Mouse (Mus musculus): ENCODE results near the gene Syce1l. TPM values are rescaled to one million over a fixed set of nuclear protein-coding genes. Genes with fewer than 3 reads are reported as not detected.

Gene Syce1l
- not detected in 2 replicates for polyA plus RNA-seq (2015; fragmentation: Nextera tagmentation; extraction: Ambion mirVana)

GRCm38 (mm10) chr8:113642926-113643325, at the start of gene Syce1l:
Gene Syce1l (plus strand): TSS chr8:113643213.
- WGBS = 93% methylated on average over 16 of the region's 16 CpGs
- 0 out of 2 replicates have a peak, but pooled peaks cover 2% of the 10 kb centered on the region for H3K4me1 ChIP-seq (ENCODE audit: control insufficient read depth, insufficient read depth, low read length)
- no peak within 1 kb of the TSS for H3K4me2 ChIP-seq (ENCODE audit: low read depth, low read length)
- no peak within 1 kb of the TSS for H3K9ac ChIP-seq (ENCODE audit: low read length)
- no peak within 1 kb of the TSS for H3K27ac ChIP-seq (ENCODE audit: low read length)
- ATAC-seq (replicated peaks; ENCODE audit: extremely low read depth, insufficient read depth, low FRiP score) = no peak
- no peaks in the 10 kb centered on the region for H3K27me3 ChIP-seq (ENCODE audit: control insufficient read depth, insufficient read depth, low read length)
- H3K9me3 ChIP-seq (replicated peaks; ENCODE audit: control insufficient read depth, low read length) = no peaks in the 10 kb centered on the region
- peaks cover 28% of the 10 kb centered on the region for H3K36me3 ChIP-seq (ENCODE audit: control insufficient read depth, insufficient read depth)
- H3K4me3 ChIP-seq (ENCODE audit: low read length) = no peak within 1 kb of the TSS

DNA sequence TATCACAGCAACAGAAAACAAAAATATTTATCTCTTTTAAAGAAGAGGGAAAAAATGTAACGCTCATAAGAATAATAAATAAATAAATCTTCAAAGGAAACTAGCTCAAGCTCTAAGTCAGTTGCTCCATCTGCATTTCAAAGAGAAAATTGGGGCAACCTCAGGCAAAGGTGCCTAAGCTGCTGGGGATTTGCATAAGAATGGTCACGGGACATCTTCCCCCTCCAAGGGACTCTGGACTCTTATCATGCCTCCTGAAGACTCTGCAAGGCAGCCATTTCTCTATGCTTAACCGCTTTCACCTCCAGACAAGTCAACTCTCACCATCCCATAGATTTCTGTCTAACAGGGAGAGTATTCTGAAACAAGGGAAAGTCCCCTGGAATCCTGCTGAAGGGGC, 44.6 kb upstream of the Syce1l start:
- 38% methylated on average over 3 of the region's 3 CpGs for WGBS
- Histone ChIP-seq H3K27me3 (ENCODE audit: control insufficient read depth, insufficient read depth, low read length) (no peaks in the 10 kb centered on the region), H3K27ac (ENCODE audit: low read length) (no peak overlapping the region), H3K9ac (ENCODE audit: low read length) (no peak overlapping the region), H3K36me3 (ENCODE audit: control insufficient read depth, insufficient read depth) (no peaks in the 10 kb centered on the region), H3K4me2 (ENCODE audit: low read depth, low read length) (no peak overlapping the region), H3K9me3 (replicated peaks; ENCODE audit: control insufficient read depth, low read length) (no peaks in the 10 kb centered on the region), H3K4me3 (ENCODE audit: low read length) (no peak overlapping the region), H3K4me1 (ENCODE audit: control insufficient read depth, insufficient read depth, low read length) (no peaks in the 10 kb centered on the region)
- no peak for ATAC-seq (replicated peaks; ENCODE audit: extremely low read depth, insufficient read depth, low FRiP score)

- H3K27ac ChIP-seq (ENCODE audit: low read length) = no peak overlapping the region
- H3K36me3 ChIP-seq (ENCODE audit: control insufficient read depth, insufficient read depth) = no peaks in the 10 kb centered on the region
- 4% methylated on average over 3 of the region's 3 CpGs for WGBS
- no peaks in the 10 kb centered on the region for H3K27me3 ChIP-seq (ENCODE audit: control insufficient read depth, insufficient read depth, low read length)
- H3K4me1 ChIP-seq (ENCODE audit: control insufficient read depth, insufficient read depth, low read length) = peaks cover 13% of the 10 kb centered on the region
- ATAC-seq (replicated peaks; ENCODE audit: extremely low read depth, insufficient read depth, low FRiP score) = no peak
- no peaks in the 10 kb centered on the region for H3K9me3 ChIP-seq (replicated peaks; ENCODE audit: control insufficient read depth, low read length)
- no peak overlapping the region for H3K4me2 ChIP-seq (ENCODE audit: low read depth, low read length)
- no peak overlapping the region for H3K9ac ChIP-seq (ENCODE audit: low read length)
- H3K4me3 ChIP-seq (ENCODE audit: low read length) = no peak overlapping the region
Measured at GRCm38 (mm10) chr8:113632634-113633033, 10.4 kb upstream of the Syce1l start.

DNA sequence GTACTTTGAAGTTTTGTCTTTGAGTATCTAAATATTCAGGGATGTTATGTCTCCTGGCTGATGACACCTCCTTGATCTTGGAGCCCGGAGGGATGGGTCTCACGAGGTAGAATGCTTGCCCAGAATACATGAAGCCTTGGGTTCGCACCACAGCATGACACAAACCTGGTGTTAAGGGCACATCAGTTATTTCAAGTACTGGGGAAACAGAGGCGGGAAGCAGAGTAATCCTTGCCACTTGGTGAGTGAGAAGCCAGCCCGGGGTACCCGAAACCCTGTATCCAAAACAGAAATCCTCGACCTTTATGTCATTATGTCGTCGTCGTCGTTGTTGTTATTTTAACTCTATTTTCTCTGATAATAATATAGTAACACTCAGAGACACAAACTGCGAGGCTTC, 8.9 kb upstream of the Syce1l start:
- Histone ChIP-seq H3K27ac (ENCODE audit: low read length) (no peak overlapping the region), H3K27me3 (ENCODE audit: control insufficient read depth, insufficient read depth, low read length) (no peaks in the 10 kb centered on the region), H3K9ac (ENCODE audit: low read length) (peak overlapping the region; percentile 62; the same call in 1 of the 2 replicates), H3K4me2 (ENCODE audit: low read depth, low read length) (peak overlapping the region; percentile 74), H3K9me3 (replicated peaks; ENCODE audit: control insufficient read depth, low read length) (no peaks in the 10 kb centered on the region), H3K4me1 (ENCODE audit: control insufficient read depth, insufficient read depth, low read length) (peaks cover 13% of the 10 kb centered on the region), H3K4me3 (ENCODE audit: low read length) (peak overlapping the region; percentile 89), H3K36me3 (ENCODE audit: control insufficient read depth, insufficient read depth) (peaks cover 9% of the 10 kb centered on the region)
- no peak for ATAC-seq (replicated peaks; ENCODE audit: extremely low read depth, insufficient read depth, low FRiP score)
- 26% methylated on average over 12 of the region's 12 CpGs for WGBS

DNA sequence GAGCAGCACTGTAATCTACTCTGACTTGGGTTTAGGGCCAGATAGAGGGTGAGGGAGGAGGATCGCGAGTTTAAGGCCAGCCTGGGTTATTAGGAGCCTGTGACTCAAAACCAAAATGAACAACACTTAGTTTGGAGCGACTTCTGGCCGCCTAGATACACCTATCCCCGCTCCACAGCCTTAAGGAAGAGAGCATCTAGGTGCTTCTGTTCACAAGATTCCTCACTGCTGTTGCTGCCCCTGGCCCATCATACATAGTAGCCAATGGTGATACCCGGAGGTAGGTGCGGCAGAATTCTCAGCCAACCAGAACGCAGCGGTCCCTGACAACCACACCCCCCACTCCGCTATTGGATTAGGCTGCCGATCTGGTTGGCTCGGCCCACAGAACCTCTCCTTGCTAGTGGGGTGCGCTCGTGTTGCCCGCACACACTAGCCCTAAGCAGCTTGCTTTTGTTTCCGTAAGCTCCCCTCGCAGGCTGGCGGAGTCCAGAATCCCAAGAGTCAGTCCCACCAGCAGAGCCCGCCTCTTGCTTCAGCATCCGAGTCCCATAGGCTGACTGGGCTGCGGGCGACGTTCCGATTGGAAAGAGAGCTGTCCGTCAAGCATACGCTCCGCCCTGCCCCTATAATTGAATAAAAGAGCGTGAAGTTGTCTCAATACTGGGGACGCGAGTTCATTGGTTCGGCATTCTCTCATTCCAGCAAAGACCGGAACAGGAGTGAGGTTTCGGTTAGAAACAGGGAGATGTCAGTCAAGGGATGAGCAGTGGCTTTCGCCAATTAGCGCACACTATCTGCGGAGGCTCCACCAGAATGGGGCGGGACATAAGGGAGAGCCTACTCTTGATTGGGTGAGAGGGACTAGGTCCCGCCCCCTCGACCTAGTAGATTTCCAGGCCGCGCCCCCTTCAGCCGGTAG, 8.1 kb upstream of the Syce1l start, which contains the start of gene Mon1b:
Gene Mon1b, plus strand, starts transcription at position 918 of the 922 bp plus-strand sequence.
- H3K4me3 ChIP-seq (ENCODE audit: low read length) = peak within 1 kb of the TSS; percentile 89
- peak within 1 kb of the TSS; percentile 89 for H3K9ac ChIP-seq (ENCODE audit: low read length)
- no peaks in the 10 kb centered on the region for H3K27me3 ChIP-seq (ENCODE audit: control insufficient read depth, insufficient read depth, low read length)

GRCm38 (mm10) chr8:113635592-113636279, 7.3 kb upstream of the Syce1l start:
- peak; percentile 79 for ATAC-seq (replicated peaks; ENCODE audit: extremely low read depth, insufficient read depth, low FRiP score)
- Histone ChIP-seq H3K9ac (ENCODE audit: low read length) (peak overlapping the region; percentile 89), H3K27ac (ENCODE audit: low read length) (peak overlapping the region; percentile 97), H3K4me3 (ENCODE audit: low read length) (peak overlapping the region; percentile 89), H3K27me3 (ENCODE audit: control insufficient read depth, insufficient read depth, low read length) (no peaks in the 10 kb centered on the region), H3K36me3 (ENCODE audit: control insufficient read depth, insufficient read depth) (peaks cover 12% of the 10 kb centered on the region), H3K4me2 (ENCODE audit: low read depth, low read length) (peak overlapping the region; percentile 97), H3K9me3 (replicated peaks; ENCODE audit: control insufficient read depth, low read length) (no peaks in the 10 kb centered on the region), H3K4me1 (ENCODE audit: control insufficient read depth, insufficient read depth, low read length) (peaks cover 13% of the 10 kb centered on the region)
- WGBS = under 1% methylated on average over 44 of the region's 44 CpGs

More for the DNA sequence above, 8.1 kb upstream of the Syce1l start, which contains the start of gene Mon1b:
- peaks cover 12% of the 10 kb centered on the region for H3K36me3 ChIP-seq (ENCODE audit: control insufficient read depth, insufficient read depth)
- ATAC-seq (replicated peaks; ENCODE audit: extremely low read depth, insufficient read depth, low FRiP score) = peak; percentile 98
- H3K4me1 ChIP-seq (ENCODE audit: control insufficient read depth, insufficient read depth, low read length) = peaks cover 13% of the 10 kb centered on the region
- peak within 1 kb of the TSS; percentile 97 for H3K27ac ChIP-seq (ENCODE audit: low read length)
- no peaks in the 10 kb centered on the region for H3K9me3 ChIP-seq (replicated peaks; ENCODE audit: control insufficient read depth, low read length)
- under 1% methylated on average over 42 of the region's 42 CpGs for WGBS
- peak within 1 kb of the TSS; percentile 97 for H3K4me2 ChIP-seq (ENCODE audit: low read depth, low read length)

GRCm38 (mm10) chr8:113636280-113636628, 6.8 kb upstream of the Syce1l start:
- H3K27ac ChIP-seq (ENCODE audit: low read length) = no peak overlapping the region
- peak overlapping the region; percentile 97 for H3K4me2 ChIP-seq (ENCODE audit: low read depth, low read length)
- peak overlapping the region; percentile 89 for H3K4me3 ChIP-seq (ENCODE audit: low read length)
- ATAC-seq (replicated peaks; ENCODE audit: extremely low read depth, insufficient read depth, low FRiP score) = no peak
- H3K36me3 ChIP-seq (ENCODE audit: control insufficient read depth, insufficient read depth) = peaks cover 12% of the 10 kb centered on the region
- WGBS = 40% methylated on average over 5 of the region's 5 CpGs
- H3K9me3 ChIP-seq (replicated peaks; ENCODE audit: control insufficient read depth, low read length) = no peaks in the 10 kb centered on the region
- peak overlapping the region; percentile 89 for H3K9ac ChIP-seq (ENCODE audit: low read length)
- no peaks in the 10 kb centered on the region for H3K27me3 ChIP-seq (ENCODE audit: control insufficient read depth, insufficient read depth, low read length)
- peaks cover 13% of the 10 kb centered on the region for H3K4me1 ChIP-seq (ENCODE audit: control insufficient read depth, insufficient read depth, low read length)

DNA sequence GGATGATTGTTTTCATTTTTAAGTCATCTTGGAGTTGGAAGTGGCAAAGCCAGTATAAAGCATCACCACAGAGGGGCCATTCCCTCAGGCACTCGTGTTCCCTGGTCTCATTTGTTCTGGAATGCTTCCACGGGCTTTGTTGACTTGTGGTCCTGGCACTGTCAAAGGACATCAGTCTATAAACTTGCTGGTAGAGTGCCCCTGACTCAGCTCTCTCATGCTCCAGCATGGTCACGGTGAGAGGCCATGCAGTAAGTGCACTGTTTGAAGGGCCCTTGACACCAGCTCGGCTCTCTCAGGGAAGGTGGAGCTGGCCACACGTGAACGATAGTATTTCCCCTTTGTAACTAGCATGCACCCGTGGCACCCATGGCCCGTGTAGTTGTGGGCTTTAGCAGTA, 2.7 kb upstream of the Syce1l start:
- H3K4me3 ChIP-seq (ENCODE audit: low read length) = no peak overlapping the region
- no peak overlapping the region for H3K4me2 ChIP-seq (ENCODE audit: low read depth, low read length)
- no peaks in the 10 kb centered on the region for H3K27me3 ChIP-seq (ENCODE audit: control insufficient read depth, insufficient read depth, low read length)
- peaks cover 10% of the 10 kb centered on the region for H3K4me1 ChIP-seq (ENCODE audit: control insufficient read depth, insufficient read depth, low read length)
- ATAC-seq (replicated peaks; ENCODE audit: extremely low read depth, insufficient read depth, low FRiP score) = no peak
- no peak overlapping the region for H3K9ac ChIP-seq (ENCODE audit: low read length)
- no peaks in the 10 kb centered on the region for H3K9me3 ChIP-seq (replicated peaks; ENCODE audit: control insufficient read depth, low read length)
- no peak overlapping the region for H3K27ac ChIP-seq (ENCODE audit: low read length)
- H3K36me3 ChIP-seq (ENCODE audit: control insufficient read depth, insufficient read depth) = peaks cover 28% of the 10 kb centered on the region
- 81% methylated on average over 8 of the region's 8 CpGs for WGBS

Data from heart, embryonic 16.5 days (tissue).